Mouse (Mus musculus): Measurements from ENCODE around the gene Tecr. TPM values are rescaled to one million over a fixed set of nuclear protein-coding genes. Genes with fewer than 3 reads are reported as not detected.
A peak's percentile ranks its signal among the peaks of the same experiment; 100 is the strongest.

Tecr gene
- polyA plus RNA-seq, 1 experiment from 2014 or later = 561 TPM

DNA sequence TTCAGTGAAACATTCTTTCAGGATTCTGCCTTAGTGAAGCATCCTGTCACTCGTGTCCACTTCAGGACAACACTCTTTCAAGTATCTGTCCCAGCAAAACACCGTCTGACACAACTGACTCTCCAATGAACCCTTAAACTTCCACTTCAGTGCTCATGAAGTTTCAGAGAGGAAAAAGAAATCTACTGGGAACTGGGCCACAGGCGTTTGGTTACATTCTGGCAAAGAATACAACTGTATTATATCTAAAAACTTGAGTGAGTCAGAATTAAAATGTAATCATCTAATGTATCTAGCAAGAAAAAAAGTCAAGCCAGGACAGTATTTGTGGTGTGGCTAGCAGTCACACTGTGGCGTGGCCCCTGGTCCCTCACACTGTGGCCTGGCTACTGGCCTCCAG lies 31.1 kb upstream of the Tecr start:
- Histone ChIP-seq H3K36me3 (no peaks in the 10 kb centered on the region), H3K4me1 (no peaks in the 10 kb centered on the region), H3K9ac (no peak overlapping the region), H3K4me3 (replicated peaks) (no peak overlapping the region), H3K9me3 (no peaks in the 10 kb centered on the region), H3K4me2 (no peak overlapping the region), H3K27ac (no peak overlapping the region), H3K27me3 (replicated peaks) (no peaks in the 10 kb centered on the region)
- ATAC-seq (ENCODE audit: insufficient read depth, low FRiP score, low read depth) = no peak
- 70% methylated on average over 4 of the region's 4 CpGs for WGBS

DNA sequence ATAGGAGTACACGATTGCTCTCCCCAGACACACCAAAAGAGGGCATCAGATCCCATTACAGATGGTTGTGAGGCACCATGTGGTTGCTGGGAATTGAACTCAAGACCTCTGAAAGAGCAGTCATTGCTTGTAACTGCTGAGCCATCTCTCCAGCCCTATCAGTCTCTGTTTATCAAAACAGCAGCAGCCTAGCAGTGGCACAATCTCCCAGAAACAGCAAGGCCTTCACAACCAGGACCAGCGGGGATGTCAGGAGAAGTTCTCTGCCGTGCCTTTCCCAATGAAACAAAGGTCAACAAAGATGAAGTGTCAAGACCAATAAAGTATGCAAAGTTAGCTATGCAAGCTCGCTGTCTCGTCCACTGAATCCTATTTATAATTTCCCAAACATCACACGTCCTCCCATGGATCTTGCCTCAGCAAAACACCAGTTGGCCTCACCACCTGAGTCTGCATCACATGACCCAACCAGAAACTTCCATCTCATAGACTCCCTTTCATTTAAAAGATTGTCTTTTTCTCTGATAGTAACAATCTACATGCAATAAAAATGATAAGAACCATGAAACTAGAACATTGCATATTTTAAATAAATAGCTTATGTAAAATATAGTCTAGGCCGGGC lies 24.4 kb upstream of the Tecr start:
- H3K36me3 ChIP-seq = no peaks in the 10 kb centered on the region
- H3K4me1 ChIP-seq = no peaks in the 10 kb centered on the region
- no peak for ATAC-seq (ENCODE audit: insufficient read depth, low FRiP score, low read depth)
- H3K27ac ChIP-seq = no peak overlapping the region
- no peak overlapping the region for H3K4me2 ChIP-seq
- H3K27me3 ChIP-seq (replicated peaks) = no peaks in the 10 kb centered on the region
- no peak overlapping the region for H3K4me3 ChIP-seq (replicated peaks)
- 77% methylated on average over 7 of the region's 7 CpGs for WGBS
- no peak overlapping the region for H3K9ac ChIP-seq
- no peaks in the 10 kb centered on the region for H3K9me3 ChIP-seq

DNA sequence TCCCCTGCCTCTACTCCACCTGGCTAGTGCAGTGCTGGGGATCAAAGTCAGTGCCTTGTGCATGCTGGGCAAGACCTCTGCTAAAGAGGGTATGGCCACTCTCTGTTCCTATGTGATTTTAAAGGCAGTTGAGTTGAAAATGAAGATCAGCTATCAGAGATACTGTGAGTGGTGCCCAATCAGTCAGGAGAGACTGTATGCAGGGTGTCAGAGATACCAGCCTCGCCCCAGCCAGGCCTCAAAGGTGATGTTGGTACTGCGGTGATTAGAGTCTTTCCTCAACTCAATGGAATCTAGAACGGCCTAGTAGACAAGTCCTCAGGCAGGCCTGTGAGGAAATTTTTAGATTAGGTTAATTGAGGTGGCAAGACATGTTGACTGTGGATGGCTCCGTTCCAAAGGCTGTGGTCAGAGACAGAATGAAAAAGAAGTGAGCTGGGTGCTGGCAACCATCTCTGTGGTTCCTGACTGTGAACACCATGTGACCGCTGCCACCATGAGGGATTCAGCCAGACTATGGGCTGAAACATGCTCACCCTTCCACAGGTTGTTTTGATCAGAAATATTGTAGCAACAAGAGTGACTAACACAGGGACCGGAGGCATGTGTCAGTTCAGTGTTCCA lies 18.0 kb upstream of the Tecr start:
- WGBS = 82% methylated on average over 6 of the region's 6 CpGs
- Histone ChIP-seq H3K4me1 (peaks cover 3% of the 10 kb centered on the region; the same call in 1 of the 2 replicates), H3K4me3 (replicated peaks) (no peak overlapping the region)

DNA sequence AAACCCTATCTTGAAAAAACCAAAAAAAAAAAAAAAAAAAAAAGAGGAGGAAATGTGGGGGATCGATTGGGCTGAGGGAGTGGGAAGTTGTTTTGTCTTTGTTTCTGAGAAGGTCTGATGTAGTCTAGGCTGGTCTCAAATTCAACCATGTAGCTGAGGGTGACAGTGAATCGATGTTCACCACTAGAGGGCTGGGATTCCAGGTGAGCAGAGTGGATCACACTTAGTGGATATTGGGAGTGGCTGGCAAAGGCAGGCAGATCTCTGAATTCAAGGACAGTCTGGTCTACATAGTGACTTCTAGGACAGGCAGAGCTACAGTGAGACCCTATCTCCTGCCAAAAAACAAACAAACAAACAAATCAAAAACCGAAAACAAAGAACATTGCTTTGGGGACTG lies 17.0 kb upstream of the Tecr start:
- Histone ChIP-seq H3K27ac (no peak overlapping the region), H3K4me3 (replicated peaks) (no peak overlapping the region), H3K9me3 (no peaks in the 10 kb centered on the region), H3K36me3 (no peaks in the 10 kb centered on the region), H3K4me1 (peaks cover 3% of the 10 kb centered on the region; the same call in 1 of the 2 replicates), H3K9ac (no peak overlapping the region), H3K27me3 (replicated peaks) (no peaks in the 10 kb centered on the region), H3K4me2 (no peak overlapping the region)
- 41% methylated on average over 3 of the region's 3 CpGs for WGBS
- ATAC-seq (ENCODE audit: insufficient read depth, low FRiP score, low read depth) = no peak

More for the DNA sequence above, 18.0 kb upstream of the Tecr start:
- peak; percentile 30; the same call in 1 of the 2 replicates for ATAC-seq (ENCODE audit: insufficient read depth, low FRiP score, low read depth)
- H3K4me2 ChIP-seq = no peak overlapping the region
- no peak overlapping the region for H3K27ac ChIP-seq
- H3K36me3 ChIP-seq = no peaks in the 10 kb centered on the region
- no peaks in the 10 kb centered on the region for H3K9me3 ChIP-seq
- H3K9ac ChIP-seq = no peak overlapping the region
- H3K27me3 ChIP-seq (replicated peaks) = no peaks in the 10 kb centered on the region

DNA sequence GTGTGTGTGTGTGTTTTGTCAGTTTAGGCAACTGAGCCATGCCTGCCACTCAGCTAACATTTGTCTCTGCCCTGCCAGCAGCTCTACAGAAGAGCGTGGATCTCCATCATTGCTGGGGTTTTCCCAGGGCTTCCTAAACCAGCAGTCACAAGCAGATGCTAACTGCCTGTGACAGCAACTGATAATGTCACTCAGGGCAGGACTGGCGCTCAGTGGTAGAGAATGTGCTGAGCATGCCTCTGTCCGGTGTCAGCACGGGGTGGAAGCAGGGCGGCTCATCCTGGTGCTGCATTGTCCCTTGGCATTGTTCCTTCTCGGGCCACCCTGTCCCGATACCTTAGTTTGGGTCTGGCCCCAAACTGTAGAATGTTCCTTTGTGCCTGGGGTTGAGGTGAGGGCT lies 15.8 kb upstream of the Tecr start:
- no peak overlapping the region for H3K9ac ChIP-seq
- H3K36me3 ChIP-seq = no peaks in the 10 kb centered on the region
- no peaks in the 10 kb centered on the region for H3K9me3 ChIP-seq
- no peak overlapping the region for H3K27ac ChIP-seq
- H3K4me3 ChIP-seq (replicated peaks) = no peak overlapping the region
- 84% methylated on average over 7 of the region's 7 CpGs for WGBS
- no peaks in the 10 kb centered on the region for H3K27me3 ChIP-seq (replicated peaks)
- peaks cover 3% of the 10 kb centered on the region; the same call in 1 of the 2 replicates for H3K4me1 ChIP-seq
- no peak overlapping the region for H3K4me2 ChIP-seq
- ATAC-seq (ENCODE audit: insufficient read depth, low FRiP score, low read depth) = no peak

DNA sequence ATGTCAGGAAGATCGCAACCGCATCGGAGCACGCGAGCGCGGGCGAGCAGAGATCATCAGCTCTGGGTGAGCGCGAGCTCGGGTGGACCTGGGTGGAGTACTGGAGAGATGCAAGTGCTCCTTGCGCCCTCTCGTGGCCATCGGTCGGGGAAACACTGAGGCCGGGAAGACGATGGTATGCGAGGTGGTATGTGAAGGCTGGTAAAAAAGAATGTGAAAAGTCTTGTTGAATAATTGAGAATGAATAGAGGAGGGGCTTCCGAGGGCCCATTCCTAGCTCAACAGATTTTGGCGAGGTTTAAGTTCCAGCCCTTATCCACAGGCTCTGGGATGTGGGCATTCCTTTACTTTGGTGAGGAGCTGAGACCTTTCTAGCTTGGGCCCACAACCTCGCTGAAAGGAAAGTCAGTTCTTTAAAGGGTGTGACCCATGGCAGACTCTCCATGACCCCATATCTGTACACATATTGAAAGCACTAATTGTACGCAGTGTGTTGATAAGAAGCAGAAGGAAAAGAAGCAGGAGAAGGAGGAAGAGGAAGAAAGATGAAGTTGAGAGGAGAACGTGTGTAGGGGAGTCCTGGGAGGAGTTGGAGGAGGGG lies 14.7 kb upstream of the Tecr start:
- H3K4me3 ChIP-seq (replicated peaks) = peak overlapping the region; percentile 38
- peak overlapping the region; percentile 26; the same call in 1 of the 2 replicates for H3K9ac ChIP-seq
- H3K36me3 ChIP-seq = no peaks in the 10 kb centered on the region
- no peak overlapping the region for H3K27ac ChIP-seq
- WGBS = 7% methylated on average over 23 of the region's 23 CpGs
- no peaks in the 10 kb centered on the region for H3K9me3 ChIP-seq
- no peaks in the 10 kb centered on the region for H3K27me3 ChIP-seq (replicated peaks)
- H3K4me1 ChIP-seq = peaks cover 3% of the 10 kb centered on the region; the same call in 1 of the 2 replicates
- peak overlapping the region; percentile 88 for H3K4me2 ChIP-seq
- ATAC-seq (ENCODE audit: insufficient read depth, low FRiP score, low read depth) = peak; percentile 85

DNA sequence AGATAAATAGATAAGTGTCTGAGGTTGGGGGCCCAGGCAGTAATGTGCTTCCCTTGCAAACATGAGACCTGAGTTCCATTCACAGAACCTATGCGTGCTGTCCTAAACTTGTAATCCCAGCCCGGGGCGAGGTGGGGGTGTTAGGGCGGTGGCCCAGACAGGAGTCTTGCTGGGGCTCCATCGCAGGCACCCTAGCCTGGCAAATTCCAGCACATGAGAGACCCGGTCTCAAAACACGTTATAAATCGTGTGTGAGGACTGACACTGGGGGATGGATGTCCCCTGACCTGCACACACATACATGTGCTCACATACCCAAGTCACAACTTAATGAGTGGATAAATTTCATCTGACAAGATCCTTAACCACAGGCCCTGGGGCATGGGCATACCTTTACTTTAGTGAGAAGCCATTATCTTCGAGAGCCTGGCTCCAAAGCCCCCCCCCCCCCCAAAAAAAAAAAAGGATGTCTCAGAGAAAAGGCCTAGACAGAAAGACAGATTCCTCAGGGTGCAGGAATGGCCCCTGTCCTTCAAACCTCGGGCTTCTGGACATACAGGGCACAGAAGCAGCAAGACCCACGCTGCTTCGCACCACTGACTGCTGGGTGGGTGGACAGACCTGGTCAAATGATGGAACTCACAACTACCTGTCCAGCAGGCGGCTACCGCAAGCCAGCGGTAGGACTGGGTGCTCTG lies 14.1 kb upstream of the Tecr start:
- H3K27me3 ChIP-seq (replicated peaks) = no peaks in the 10 kb centered on the region
- no peaks in the 10 kb centered on the region for H3K36me3 ChIP-seq
- no peak overlapping the region for H3K27ac ChIP-seq
- H3K4me2 ChIP-seq = peak overlapping the region; percentile 88
- H3K4me1 ChIP-seq = peaks cover 3% of the 10 kb centered on the region; the same call in 1 of the 2 replicates
- no peaks in the 10 kb centered on the region for H3K9me3 ChIP-seq
- 52% methylated on average over 15 of the region's 15 CpGs for WGBS
- H3K9ac ChIP-seq = peak overlapping the region; percentile 26; the same call in 1 of the 2 replicates
- H3K4me3 ChIP-seq (replicated peaks) = peak overlapping the region; percentile 38
- no peak for ATAC-seq (ENCODE audit: insufficient read depth, low FRiP score, low read depth)

DNA sequence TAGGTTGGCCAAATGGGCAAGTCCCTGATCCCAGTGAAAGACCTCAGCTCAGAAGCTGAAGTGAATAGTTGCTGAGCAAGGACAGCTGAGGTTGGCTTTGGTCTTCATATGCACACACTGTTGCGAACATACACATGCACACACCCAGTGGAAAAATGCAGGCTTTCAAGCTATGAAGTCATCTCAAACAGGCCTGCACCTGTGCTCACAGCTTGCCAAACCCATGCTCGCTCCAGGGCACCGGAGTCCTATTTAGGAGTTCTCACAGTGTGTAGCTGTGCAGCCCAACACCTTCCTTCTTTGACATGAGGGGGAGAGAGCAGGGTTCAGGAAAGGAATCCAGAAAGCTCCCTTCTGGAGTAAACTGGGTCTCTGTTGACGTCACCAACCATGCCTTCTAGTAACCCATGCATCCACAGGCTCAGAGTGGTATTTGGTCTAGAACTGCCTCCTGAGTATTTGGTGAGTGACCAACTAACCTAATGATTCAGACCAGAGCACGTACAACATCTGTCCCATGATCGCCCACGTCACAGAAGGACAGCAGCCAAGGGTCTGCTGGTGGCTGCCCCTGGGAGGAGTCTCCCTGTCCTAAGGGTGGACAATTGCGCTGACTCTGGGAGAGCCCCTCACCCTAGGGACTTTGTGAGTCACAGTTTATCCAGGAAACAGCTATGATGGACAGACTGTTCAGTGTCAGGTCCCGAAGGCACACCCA lies 12.0 kb upstream of the Tecr start:
- H3K4me1 ChIP-seq = peaks cover 3% of the 10 kb centered on the region; the same call in 1 of the 2 replicates
- peak overlapping the region; percentile 64 for H3K27ac ChIP-seq
- no peak overlapping the region for H3K4me2 ChIP-seq
- H3K4me3 ChIP-seq (replicated peaks) = no peak overlapping the region
- no peaks in the 10 kb centered on the region for H3K9me3 ChIP-seq
- 78% methylated on average over 9 of the region's 9 CpGs for WGBS
- no peaks in the 10 kb centered on the region for H3K27me3 ChIP-seq (replicated peaks)
- ATAC-seq (ENCODE audit: insufficient read depth, low FRiP score, low read depth) = peak; percentile 29; the same call in 1 of the 2 replicates
- no peak overlapping the region for H3K9ac ChIP-seq
- H3K36me3 ChIP-seq = no peaks in the 10 kb centered on the region

DNA sequence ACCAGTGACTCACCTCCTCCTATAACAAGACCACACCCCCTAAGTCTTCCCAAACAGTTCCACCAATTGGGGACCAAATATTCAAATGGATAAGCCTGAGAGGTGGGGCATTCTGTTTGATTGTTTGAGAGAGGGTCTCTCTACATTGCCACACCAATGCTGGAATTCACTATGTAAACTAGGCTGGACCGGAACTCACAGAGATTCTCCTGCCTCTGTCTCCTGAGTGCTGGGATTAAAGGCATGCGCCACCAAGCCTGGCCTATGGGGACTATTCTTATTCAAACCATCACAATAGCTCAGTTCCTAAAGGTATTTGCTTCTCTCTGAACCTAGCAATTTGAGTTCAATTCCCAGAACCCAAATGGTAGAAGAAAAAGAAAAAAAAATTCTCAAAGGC lies 10.8 kb upstream of the Tecr start:
- 0 out of 2 replicates have a peak, but pooled peaks cover 5% of the 10 kb centered on the region for H3K36me3 ChIP-seq
- no peak overlapping the region for H3K4me3 ChIP-seq (replicated peaks)
- 89% methylated on average over 2 of the region's 2 CpGs for WGBS
- no peaks in the 10 kb centered on the region for H3K9me3 ChIP-seq
- H3K27me3 ChIP-seq (replicated peaks) = no peaks in the 10 kb centered on the region
- H3K4me2 ChIP-seq = no peak overlapping the region
- ATAC-seq (ENCODE audit: insufficient read depth, low FRiP score, low read depth) = no peak
- peaks cover 3% of the 10 kb centered on the region; the same call in 1 of the 2 replicates for H3K4me1 ChIP-seq
- H3K9ac ChIP-seq = no peak overlapping the region
- no peak overlapping the region for H3K27ac ChIP-seq

DNA sequence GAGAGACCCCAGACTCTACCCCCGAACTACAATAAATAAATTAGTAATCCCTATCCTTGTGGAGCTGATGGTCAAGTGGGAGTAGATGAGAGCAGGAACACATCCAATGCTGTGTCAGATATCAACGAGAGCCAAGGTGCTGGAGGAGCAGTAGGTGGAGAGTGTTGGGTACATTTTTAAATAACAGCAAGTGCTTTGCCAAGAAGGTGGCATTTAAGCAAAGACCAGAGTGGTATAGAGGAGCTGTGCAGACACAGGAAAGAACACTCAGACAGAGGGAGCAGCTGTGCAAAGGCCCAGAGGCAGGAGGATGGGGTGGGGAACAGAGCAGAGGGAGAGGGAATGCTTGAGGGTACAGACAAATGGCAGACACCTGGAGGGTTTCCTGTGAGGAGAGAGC lies 9.3 kb upstream of the Tecr start:
- no peaks in the 10 kb centered on the region for H3K27me3 ChIP-seq (replicated peaks)
- peaks cover 9% of the 10 kb centered on the region; the same call in 1 of the 2 replicates for H3K36me3 ChIP-seq
- no peak overlapping the region for H3K4me2 ChIP-seq
- H3K9me3 ChIP-seq = no peaks in the 10 kb centered on the region
- no peak overlapping the region for H3K4me3 ChIP-seq (replicated peaks)
- no peak overlapping the region for H3K9ac ChIP-seq
- no peak overlapping the region for H3K27ac ChIP-seq
- peaks cover 1% of the 10 kb centered on the region; the same call in 1 of the 2 replicates for H3K4me1 ChIP-seq
- WGBS = 86% methylated on average over 2 of the region's 2 CpGs
- no peak for ATAC-seq (ENCODE audit: insufficient read depth, low FRiP score, low read depth)

DNA sequence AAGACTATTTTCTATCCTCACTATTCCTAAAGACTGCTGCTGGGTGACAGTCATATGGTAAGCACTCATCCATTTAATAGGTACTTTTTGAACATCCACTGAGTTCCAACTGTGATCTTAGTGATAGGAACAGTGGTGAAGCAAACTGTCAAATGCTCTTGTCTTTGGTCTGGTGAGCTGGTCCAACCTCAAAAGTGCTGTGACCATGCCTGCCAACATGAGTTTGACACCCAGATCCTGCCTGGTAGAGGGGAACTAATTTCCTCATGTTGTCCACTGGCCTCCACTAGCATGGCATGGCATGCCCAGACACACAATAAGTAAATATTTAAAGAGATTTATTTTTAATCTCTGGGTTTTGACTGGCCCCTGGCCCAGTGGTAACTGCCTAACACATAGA lies 8.9 kb upstream of the Tecr start:
- no peak overlapping the region for H3K4me2 ChIP-seq
- H3K9me3 ChIP-seq = no peaks in the 10 kb centered on the region
- no peaks in the 10 kb centered on the region for H3K27me3 ChIP-seq (replicated peaks)
- H3K27ac ChIP-seq = no peak overlapping the region
- H3K9ac ChIP-seq = no peak overlapping the region
- peaks cover 14% of the 10 kb centered on the region for H3K36me3 ChIP-seq
- H3K4me1 ChIP-seq = no peaks in the 10 kb centered on the region
- no peak overlapping the region for H3K4me3 ChIP-seq (replicated peaks)
- ATAC-seq (ENCODE audit: insufficient read depth, low FRiP score, low read depth) = no peak

Data from stomach, embryonic 15.5 days (tissue).